Mouse (Mus musculus): ENCODE data around the gene Slc10a7. TPM values are rescaled to one million over a fixed set of nuclear protein-coding genes. Genes with fewer than 3 reads are reported as not detected.
"Not testable (repeated sequence)": the region's sequence is repeated elsewhere in the genome, so short reads cannot be mapped to it uniquely, and the experiment has no call there.

Gene Slc10a7
- total RNA-seq, 1 experiment from 2014 or later: 16.6 TPM

DNA sequence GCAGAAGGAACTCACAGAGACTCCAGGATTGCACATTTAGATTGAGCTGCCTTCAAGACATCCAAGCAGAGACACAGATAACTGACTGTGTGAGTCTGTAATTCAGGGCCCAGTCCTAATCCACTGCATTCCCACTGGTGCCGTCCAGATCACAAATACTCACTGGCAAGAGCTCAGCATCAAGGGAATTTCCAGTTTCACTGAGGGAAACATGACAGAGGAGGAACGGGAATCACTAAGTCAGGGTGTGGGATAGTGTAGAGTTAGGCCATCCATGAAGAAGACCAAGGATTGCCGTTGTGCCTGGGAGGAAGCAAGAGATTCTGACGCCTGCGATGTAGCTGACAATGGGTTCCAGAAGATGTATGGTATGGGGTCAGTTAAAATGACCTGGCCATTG is 159.1 kb downstream of the Slc10a7 start:
- DNase-seq: no peak

DNA sequence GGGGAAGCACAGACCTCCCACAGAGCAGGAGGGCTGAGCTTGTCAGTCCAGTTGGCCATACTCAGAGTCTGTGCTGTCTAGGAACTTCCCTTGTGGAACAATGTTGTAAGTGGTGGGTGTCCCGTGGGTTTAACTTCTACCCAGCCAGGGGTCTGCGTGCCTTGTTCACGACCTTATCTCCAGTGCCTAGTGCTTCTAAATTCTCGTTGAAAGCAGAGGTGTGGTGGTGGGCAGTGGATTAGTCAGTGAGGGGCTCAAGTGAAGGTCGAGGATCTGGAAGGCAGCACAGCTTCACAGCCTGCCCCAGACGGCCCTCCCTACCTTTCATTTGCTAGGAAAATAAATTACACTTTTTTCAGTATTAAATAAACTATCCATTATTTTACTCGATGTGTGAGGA is 161.1 kb downstream of the Slc10a7 start:
- no peak for DNase-seq

DNA sequence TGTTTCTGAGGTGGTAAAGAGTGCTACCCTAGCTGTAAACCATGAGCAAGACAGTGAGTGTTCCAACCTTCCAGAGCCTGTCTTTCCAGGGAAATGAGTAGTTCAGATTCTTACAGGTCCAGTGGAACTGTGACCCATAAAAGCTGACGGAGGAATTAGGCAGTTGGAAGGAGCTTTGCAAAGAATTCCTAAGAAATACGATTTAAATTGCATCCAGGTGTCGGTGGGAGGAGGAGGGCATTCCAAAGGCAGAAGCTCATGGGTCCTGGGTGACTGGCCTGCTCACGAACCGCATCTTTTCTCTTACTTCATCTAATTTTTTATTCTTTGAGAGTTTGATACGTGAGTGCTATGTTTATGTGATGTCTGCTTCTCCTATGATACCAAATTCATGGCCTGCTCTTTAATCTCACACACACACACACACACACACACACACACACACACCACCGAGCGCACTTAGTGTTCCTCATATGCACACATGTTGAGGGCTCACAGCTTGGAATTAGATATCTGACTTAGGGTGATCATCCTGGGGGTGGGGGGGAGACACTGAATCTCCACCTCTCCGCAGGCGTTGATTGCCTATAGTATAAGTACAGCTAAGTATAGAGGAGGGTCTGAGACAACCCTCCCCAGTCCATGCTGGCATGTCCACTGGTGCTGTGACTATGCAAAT is 169.5 kb downstream of the Slc10a7 start:
- no peak for DNase-seq

DNA sequence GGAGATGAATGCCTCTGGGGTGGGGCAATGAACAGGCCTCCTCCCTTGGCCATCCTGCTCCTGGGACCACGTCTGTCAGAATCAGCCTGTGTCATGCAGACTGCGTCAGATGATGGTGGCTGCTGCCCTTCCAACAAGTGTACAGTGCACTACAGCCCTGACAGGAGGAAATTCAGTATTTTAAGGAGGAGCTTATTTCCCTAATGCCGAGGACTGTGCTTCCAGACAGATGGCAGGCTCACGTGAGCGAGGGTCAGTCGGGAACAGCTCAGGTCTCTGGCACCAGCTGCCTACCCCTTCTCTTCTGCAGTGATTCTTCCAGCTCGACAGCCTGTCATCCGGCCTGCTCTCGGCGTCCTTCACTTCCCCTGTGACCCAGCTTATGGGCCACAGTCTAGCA is 181.6 kb downstream of the Slc10a7 start:
- DNase-seq: no peak

DNA sequence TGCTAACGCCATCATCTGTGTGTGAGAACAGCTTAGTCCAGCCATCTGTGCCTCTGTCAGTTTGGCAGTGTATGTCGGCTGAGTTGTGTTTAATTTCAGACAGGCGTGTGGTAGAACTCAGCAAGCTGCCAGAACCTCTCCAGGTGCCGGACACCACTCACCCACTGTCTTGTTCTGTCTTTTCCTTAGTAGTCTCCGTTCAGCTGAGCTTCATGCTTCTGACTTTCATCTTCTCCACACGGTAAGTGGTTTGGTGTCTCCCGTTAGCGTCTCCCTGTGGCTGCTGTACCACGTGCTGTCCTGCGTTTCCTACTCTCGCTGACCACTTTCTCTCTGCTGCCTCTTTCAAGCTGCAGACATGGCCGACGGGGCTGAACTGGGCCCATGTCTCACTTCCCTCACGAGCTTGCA is 189.2 kb downstream of the Slc10a7 start:
- DNase-seq: no peak

DNA sequence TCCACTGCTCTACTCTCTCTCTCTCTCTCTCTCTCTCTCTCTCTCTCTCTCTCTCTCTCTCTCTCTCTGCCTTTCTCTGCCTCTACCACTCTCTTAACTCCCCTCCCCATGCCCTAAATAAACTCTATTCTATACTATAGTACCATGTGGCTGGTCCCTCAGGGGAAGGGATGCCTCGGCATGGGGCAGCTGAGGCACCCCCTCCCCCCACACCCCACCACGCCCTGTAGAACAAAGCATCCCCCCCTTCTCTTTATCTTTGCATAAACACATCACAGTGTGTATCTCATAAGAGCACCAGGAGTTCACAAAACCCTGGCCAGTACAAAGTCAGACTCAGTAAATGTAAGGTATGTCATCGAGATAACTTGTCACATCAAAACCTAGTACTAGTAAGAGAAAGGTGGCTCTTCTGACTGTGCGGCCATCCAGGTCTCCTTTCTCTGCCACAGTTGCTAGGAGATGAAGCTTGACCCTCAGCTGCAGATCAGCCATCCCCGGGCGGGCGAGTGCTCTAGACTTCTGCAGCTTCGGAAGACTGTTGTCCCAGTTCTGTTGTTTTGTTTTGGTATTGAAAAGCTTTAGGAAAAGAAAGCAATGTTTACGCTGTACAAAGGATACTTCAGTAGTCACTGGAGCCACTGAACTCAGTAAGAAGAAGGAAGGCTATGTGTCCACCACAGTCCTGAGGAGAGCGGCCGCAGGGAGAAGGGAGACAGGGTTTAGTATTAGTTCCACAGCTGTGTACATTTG is 194.1 kb downstream of the Slc10a7 start:
- no peak for DNase-seq

DNA sequence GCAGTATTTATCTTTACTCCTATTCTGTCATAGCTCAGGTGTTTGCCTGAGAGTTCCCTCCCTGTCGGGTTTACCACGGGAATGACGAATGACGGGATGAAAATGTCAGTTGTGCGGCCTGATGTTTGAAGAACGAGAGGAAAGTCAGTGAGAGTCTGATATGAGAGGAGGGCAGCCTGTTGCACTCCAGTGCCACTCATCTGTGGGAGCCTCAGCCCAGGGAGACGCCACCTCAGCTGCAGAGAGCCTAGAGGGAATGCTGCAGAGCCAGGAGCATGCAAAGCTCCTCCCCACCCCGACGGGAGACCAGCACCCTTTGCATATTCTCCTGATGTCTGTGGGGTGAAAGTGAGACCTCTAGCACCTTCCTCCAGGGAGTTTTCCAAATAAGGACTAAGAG is 196.8 kb downstream of the Slc10a7 start:
- no peak for DNase-seq

DNA sequence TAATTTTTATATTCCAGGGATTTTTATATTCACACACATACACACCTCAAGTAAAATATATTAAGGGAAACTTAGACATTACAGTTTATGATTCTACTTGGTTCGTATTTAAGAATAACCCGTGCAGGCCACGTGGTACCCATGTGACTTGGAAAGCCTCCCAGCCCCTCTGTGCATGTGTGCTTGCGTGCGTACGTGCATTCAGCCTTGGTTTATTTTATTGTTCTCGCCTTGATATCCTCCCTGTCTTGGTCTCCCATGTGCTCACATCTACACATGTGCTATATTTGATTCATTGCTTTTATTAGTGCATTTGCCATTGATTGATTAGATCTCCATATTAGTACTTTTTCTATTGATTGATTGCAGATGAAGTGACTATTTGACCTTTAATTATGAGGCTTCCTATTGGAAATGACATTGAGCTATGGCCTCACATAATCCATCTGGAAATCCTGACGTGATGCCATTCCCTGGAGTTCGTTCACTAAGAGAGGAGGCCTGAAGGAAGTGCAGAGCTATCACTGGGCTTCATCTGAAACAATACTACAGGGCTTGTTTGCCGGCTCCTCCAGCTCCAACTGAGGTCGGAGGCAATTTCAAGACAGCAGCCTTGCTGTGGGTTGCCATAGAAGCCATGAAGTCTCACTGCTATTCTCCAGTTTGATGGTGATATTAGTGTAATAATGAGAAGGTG is 200.9 kb downstream of the Slc10a7 start:
- DNase-seq: no peak

DNA sequence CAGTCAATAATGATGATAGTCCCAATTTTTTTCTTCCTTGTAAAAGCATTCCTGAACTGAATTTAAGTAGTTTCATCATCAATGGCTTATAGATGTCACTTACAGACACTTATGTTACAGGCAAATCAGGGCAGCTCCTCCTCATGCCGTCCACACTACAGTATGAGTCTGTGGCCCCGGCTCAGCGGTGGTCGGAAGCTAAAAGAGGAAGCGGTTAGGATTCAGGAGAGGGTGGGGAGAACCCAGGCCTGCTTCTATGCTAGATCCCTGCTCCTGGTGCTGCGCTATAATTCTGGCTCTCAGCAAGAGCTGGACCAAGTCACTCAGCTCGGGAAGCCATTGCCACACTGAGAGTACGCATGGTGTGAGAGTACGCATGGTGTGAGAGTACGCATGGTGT is 201.8 kb downstream of the Slc10a7 start:
- no peak for DNase-seq

DNA sequence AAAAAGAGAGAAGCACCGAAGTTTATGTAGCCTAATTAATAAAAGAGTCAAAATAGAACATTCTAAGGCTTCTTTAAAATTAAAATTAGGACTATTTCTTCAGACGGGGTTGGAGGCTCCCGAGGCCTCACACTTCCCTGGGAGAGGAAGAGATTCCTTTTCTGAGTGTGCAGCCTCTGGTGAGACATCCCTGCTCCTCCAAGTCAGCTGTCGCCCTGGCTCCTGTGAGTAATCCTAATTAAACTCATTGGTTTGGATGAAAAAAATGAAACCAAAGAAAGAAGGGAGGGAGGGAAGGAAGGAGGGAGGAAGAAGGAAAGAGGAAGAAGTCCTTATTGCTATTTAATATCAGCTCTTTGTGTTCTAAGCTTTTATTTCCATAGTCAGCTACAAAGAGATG is 205.7 kb downstream of the Slc10a7 start:
- DNase-seq: no peak

DNA sequence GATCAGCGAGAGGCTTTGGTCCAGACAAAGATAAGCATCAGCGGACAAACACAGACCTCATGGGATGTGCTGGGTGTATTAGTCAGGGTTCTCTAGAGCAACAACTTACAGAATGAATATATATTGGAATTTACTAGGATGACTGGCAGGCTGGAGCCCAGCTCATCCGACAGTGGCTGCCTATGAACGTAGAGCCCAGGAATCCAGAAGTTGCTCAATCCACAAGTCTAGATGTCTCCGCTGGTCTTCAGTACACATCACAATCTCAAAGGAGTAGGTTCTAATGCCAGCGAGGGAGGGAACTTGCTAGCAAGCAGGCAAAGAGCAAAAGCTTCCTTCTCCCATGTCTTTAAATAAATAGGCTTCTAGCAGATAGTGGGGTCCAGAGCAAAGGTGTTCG is 207.4 kb downstream of the Slc10a7 start:
- no peak for DNase-seq

DNA sequence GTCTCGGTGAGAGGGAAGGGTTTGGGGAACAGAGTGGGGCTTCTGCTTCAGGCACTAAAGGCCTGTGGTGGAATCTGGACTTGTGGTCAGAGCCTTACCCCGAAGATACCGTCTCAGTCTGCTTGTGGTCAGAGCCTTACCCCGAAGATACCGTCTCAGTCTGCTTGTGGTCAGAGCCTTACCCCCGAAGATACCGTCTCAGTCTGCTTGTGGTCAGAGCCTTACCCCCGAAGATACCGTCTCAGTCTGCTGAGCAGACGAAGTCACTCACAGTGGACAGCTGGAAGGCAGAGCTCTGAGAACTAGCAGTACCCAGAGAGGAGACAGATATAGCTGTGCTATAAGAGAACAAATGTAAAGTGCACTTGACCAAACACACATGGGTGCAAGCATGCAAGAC is 208.0 kb downstream of the Slc10a7 start:
- not testable (repeated sequence) for DNase-seq

DNA sequence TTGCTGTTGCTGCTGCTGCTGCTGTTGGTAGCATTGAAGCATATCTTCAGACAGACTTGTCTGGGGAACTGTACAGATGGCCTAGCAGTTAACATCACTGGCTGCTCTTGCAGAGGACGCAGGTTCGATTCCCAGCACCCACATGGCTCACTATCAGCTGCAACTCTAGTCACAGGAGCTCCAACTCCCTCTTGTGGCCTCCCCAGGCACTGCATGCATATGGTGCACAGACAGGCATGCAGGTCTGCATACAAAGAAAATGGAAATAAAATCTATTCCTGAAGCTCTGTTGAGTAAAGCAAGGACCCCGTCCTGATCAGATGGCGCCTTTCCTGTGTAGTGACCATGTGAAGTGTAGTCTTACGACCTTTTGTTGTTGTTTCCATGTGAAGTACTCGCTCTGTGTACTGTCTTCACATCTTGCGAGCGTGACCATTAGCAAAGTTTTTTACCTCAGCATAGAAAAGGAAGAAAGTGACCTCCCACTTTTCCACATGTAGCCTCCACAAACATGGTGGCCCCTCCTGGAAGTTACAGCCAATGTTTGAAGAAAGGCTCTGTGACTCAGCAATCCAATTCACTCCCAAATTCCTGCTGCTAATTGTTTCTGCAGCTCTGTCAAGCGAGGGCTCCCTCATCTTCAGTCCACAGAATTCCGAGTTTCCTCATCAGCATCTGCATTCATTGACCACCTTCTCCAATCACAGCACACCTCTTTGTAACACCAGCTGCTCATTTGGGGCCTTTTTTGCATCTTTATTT is 210.3 kb downstream of the Slc10a7 start:
- no peak for DNase-seq

DNA sequence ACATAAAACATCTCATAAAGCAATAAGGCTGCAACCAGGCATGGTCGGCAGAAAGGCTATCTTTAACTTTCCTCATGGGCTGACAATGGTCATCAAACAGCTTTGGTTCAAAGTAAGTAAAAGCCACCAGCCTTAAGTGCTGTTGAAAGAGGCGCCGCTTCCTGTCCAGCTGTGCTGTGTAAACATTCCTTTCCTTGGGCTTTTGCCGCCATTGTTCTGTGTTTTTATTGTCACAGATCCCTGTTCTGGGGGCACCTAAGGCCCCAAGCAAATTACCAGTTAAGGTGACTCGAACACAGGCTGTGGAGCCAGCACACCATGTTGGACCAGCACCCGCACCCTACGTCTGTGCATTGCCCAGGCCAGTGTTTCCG is 210.9 kb downstream of the Slc10a7 start:
- DNase-seq: no peak

DNA sequence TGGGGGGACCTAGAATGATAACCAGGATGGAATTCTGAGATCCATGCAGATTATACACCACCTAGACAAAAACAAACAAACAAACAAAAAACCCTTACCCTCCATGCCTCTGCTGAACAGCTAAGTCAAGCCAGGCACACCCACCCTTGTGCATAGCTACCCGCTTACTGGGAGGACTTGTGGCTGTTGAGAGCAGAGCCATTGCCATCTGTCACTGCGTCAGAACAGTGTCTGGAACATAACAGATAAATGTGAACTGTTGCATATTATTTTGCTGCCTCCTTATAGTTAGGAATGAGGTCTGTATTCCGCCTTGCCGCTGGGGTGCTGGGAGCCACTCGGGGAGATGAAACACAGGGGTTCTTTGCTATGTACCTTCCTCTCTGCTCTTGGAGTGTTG is 212.4 kb downstream of the Slc10a7 start:
- no peak for DNase-seq

DNA sequence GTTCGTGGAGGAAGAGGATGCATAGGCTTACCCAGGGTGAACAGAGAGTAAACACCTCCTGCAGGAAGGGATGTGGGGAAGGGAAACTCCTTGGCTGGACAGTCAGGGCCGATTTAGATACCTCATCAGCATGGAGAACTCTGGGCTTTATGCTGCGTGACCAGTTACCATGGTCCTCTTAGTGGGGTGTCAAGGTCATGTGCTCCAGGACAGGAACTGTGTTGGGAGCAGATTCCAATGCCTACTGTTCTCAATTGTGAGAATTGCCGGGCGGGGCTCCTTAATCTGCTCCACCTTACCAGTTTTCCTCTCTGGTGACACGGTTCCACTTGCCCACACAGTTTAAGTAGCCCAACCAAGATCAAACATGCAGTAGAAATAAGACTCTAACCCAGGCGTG is 213.1 kb downstream of the Slc10a7 start:
- no peak for DNase-seq

DNA sequence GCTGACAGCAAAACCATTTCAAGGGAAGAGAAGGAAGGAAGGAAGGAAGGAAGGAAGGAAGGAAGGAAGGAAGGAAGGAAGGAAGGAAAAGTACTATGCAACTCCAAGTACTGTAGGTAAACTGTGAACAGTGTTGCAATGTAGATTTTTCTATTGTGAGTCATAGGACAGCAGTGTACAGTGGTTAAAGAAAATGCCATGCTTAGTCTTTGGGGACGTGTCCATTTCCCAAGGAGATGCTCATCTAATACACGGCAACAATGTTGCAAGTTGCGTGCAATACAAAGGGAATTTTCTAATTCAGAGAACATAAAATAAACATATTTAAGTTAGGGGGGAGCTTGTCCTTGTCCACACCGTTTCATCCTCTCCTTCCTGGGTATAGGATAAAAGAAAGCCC is 215.7 kb downstream of the Slc10a7 start:
- DNase-seq: no peak

DNA sequence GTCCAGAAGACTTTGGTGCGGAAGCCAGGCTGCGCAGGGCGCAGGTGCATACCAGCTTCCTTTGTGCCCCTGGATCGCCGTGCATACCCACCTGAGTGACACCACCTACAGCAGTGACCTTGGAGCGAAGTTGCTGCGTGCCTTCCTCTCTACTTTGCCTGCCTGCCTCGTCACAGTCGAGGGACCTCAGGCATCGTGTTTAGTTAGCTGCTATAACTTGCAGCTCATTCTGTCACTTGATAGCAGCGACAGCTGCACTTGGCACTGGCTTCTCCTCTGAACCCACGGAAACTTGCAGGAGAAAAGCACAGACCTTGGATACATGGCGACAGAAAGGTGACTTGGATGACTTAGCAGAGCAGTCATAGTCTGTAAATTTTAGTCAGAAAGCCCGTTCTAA is 219.1 kb downstream of the Slc10a7 start:
- DNase-seq: no peak

DNA sequence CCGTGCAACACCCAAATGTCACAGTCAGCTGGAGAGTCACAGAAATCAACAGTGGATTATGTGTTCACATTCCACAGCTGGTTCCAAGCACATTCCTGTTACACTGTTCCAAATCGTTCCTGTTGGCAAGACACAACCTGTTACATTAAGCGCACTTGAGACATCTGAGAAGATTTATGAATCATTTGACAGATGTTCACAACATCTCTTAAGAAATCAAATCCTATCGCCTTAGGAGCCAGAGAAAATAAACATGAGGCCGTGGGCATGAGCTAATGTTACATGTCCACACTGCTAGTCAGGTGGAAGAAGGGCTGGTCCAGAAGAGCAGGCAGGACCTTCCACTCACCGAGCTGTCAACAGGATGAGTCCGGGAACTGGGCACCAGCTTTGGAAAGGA is 223.3 kb downstream of the Slc10a7 start:
- no peak for DNase-seq

DNA sequence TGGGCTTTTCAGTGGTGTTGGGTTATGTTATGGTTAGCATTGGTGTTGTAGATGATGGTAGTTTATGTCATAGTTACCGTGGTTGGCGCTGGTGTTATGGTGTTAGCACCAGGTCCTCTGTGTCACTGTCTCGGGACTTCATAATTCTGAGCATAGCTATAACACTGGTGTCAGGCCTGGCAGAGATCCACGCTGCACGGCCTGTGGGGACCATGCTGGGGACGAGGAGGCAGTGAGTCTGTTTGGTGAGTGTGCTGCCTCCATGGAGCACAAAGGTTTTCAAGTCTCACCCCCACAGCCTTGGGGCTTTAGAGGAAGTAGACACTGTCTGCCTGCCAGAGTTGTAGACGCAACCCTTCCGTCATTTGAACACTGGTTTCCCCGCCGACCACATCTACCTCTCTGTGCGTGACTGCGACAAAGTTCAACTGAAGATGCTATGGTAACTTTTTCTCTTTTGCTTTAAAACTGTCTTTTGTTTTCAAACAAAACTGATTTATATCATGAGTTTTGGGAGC is 223.9 kb downstream of the Slc10a7 start:
- DNase-seq: no peak

DNA sequence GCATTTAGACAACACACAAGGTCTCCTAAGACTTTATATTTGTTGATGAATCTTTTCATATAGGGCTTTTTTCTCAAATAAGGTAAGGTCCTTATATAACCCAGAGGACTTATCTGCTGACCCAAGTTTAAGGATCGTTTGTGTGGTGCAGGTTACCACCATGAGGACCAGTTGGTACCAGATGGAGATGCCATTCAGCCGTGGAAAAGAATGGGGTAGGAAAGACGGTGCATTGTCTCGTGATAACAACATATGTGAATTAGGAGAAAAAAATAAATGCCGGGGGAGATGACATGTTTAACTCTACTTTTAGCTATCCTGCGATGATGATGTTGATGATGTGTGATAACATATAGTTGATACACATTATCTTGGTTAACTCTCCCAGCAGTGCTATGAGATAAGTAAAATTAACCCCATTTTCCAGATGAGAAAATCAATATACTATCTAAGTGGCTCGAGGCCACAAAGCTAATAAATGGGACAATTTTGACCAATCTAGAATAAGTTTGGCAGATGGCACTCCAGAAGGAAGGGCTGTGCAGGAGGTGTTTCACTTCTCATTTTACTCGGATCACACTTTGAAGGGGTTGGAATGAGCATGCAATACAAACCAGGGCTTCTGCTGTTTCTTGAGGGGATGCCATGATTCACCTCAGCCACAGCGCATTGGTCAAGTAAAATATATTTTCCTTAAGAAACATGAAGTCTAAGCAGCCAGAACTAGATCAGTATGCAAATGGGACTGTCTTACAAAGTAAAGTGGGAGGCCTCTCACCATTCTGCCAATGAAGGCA is 225.8 kb downstream of the Slc10a7 start:
- no peak for DNase-seq

DNA sequence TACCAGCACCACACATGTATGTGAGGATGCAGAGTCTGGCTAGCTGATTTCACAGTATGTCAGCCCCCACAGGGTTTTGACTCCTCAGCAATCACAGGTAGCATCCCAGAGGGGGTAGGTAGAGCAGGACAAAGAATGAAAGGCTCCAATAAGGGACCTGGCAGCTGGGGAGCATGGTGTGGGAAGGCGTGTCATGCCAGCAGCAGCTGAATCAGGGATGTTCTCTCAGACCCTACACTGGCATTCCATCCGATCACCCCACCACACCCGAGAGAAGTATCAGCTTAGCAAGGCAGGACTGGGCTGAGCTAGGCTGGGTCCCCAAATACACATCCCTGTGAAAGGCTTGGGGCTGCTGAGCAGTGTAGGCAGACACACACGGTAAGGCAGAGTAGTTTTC is 229.2 kb downstream of the Slc10a7 start:
- DNase-seq: no peak

Data from adrenal gland, postnatal 14 days (tissue).